In genomic region chr16:30056906-30057305, GRCm38 (mm10) we compare ENCODE assay signal across 9 mouse cellular contexts. TPM values are rescaled to one million over a fixed set of nuclear protein-coding genes. Genes with fewer than 3 reads are reported as not detected.
DNase-seq lines count a peak whose midpoint lies in the region; ATAC-seq lines count a peak whose summit lies in the region.
"Had no signal": no experiment of that assay in that cellular context is flagged by ENCODE, and none has a peak within 500 bp of the region (broad histone marks: within the 10 kb centered on the region; RNA-seq: fewer than 3 reads in every experiment).

No protein-coding gene starts in this region.

- H3K4me3 ChIP-seq in neural tube, embryonic 15.5 days (replicated peaks) = no peak overlapping the region

- peaks cover 41% of the 10 kb centered on the region for H3K27me3 ChIP-seq in neural tube, embryonic 15.5 days (replicated peaks)

- H3K4me2 ChIP-seq in neural tube, embryonic 15.5 days = no peak overlapping the region

- ATAC-seq in neural tube, embryonic 15.5 days (ENCODE audit: low FRiP score) = peak; percentile 65; the same call in 1 of the 2 replicates
- ATAC-seq: liver, postnatal 0 days had no signal

- intact Hi-C loops in left cerebral cortex, postnatal 4 days (cut with DNase I) = no loop called here
- intact Hi-C loops in left cerebral cortex, postnatal 10 days (cut with DNase I) = no loop called here

- no peak overlapping the region for H3K9ac ChIP-seq in neural tube, embryonic 15.5 days (replicated peaks)
- H3K9ac ChIP-seq: liver, postnatal 0 days had no signal

- H3K36me3 ChIP-seq in neural tube, embryonic 15.5 days = no peaks in the 10 kb centered on the region

- no peaks in the 10 kb centered on the region for H3K9me3 ChIP-seq in neural tube, embryonic 15.5 days (replicated peaks)

- 58% methylated on average over 2 of the region's 2 CpGs for WGBS in neural tube, embryonic 15.5 days

- no peak overlapping the region for H3K27ac ChIP-seq in neural tube, embryonic 15.5 days (replicated peaks)

- peaks cover 21% of the 10 kb centered on the region for H3K4me1 ChIP-seq in neural tube, embryonic 15.5 days

- DNase-seq in left cerebral cortex, postnatal 4 days = peak; percentile 38
- no peak for DNase-seq in left cerebral cortex, postnatal 10 days (ENCODE audit: extremely low spot score in 1 of 2, low spot score in 2 of 2)
- DNase-seq in gastrocnemius, postnatal 25 days = peak; percentile 57
- peak; percentile 81 for DNase-seq in heart, postnatal 4 days
- DNase-seq in cerebellum, postnatal 14 days = no peak
- no peak for DNase-seq in embryo, embryonic 10.5 days (ENCODE audit: low spot score)
- DNase-seq: cerebellum, postnatal 25 days; liver, postnatal 0 days had no signal

RNA-seq across cellular contexts. Expression of gene Hes1, which starts 7.3 kb away (rescaled TPM):
- total RNA-seq in left cerebral cortex, postnatal 4 days (2021) = 10 to 100 TPM; 15.9 to 19.1 TPM
- total RNA-seq in left cerebral cortex, postnatal 10 days (2021) = 10 to 100 TPM; 16.5 to 18.3 TPM
- 10 to 100 TPM in 1 of 2 experiments, 1 to 10 TPM in 1; 9.2 to 12.5 TPM for total RNA-seq in gastrocnemius, postnatal 25 days (2021)
- 10 to 100 TPM; 44.5 to 54.4 TPM for total RNA-seq in heart, postnatal 4 days (2021)
- polyA plus RNA-seq in neural tube, embryonic 15.5 days (2015; fragmentation: Nextera tagmentation; extraction: Ambion mirVana) = 13.6 and 23.2 TPM in 2 replicates

Comparison
In these comparisons a context has a peak if more than half of its experiments do, and no peak if none do; other contexts are left out.
1. DNase-seq: peak in left cerebral cortex, postnatal 4 days (single experiment), gastrocnemius, postnatal 25 days (single experiment) and heart, postnatal 4 days (single experiment); none in left cerebral cortex, postnatal 10 days (0 of 2), cerebellum, postnatal 14 days (0 of 2) and embryo, embryonic 10.5 days (single experiment).